ENCODE assay signal across 30 mouse cellular contexts in the genomic region with DNA sequence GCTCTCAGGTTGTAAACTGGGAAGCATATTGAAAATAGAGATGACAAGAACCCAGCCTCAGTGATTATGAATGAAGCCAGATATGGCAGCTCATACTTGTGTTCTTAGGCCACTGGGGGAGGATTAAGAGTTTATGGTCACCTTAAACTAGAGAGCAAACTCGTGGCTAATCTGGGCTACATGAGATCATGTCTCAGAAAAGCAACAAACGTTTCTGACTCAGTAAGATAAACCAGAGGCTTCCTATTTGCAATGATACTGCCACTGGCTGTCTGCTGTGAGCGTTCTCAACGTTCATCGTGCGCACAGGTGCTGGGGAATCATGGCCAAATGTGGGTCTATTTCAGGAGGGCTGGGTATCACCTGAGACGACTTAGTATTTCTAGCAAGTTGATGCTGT. TPM values are rescaled to one million over a fixed set of nuclear protein-coding genes. Genes with fewer than 3 reads are reported as not detected.
DNase-seq lines count a peak whose midpoint lies in the region; TF ChIP-seq lines count a peak whose summit lies in the region.
"Had no signal": no experiment of that assay in that cellular context is flagged by ENCODE, and none has a peak within 500 bp of the region (broad histone marks: within the 10 kb centered on the region; RNA-seq: fewer than 3 reads in every experiment).

No protein-coding gene starts in this region.

- no peaks in the 10 kb centered on the region for H3K27me3 ChIP-seq in cerebellum, adult 2 months (ENCODE audit: control insufficient read depth, insufficient read depth, low read length)
- H3K27me3 ChIP-seq: embryonic facial prominence, embryonic 13.5 days; forebrain, embryonic 12.5 days; hindbrain, embryonic 13.5 days had no signal

- no peak for TF ChIP-seq POLR2A in cerebellum, adult 2 months (IDR thresholded peaks at IDR 0.05; ENCODE audit: borderline replicate concordance, insufficient read depth, low read length)

- WGBS in cerebellum, adult 2 months = 83% methylated on average over 7 of the region's 7 CpGs

- intact Hi-C loops in gastrocnemius, adult 2 months (cut with DNase I) = no loop called here

- peak overlapping the region; percentile 38; the same call in 1 of the 2 replicates for H3K27ac ChIP-seq in gastrocnemius, adult 2 months
- H3K27ac ChIP-seq in cerebellum, adult 2 months (ENCODE audit: insufficient read depth, low read length) = no peak overlapping the region
- H3K27ac ChIP-seq: embryonic facial prominence, embryonic 10.5 days; embryonic facial prominence, embryonic 13.5 days; forebrain, embryonic 12.5 days; forebrain, embryonic 15.5 days; heart, embryonic 13.5 days; hindbrain, embryonic 10.5 days; hindbrain, embryonic 13.5 days; hindbrain, postnatal 0 days had no signal

- no peaks in the 10 kb centered on the region for H3K4me1 ChIP-seq in cerebellum, adult 2 months (ENCODE audit: control insufficient read depth, insufficient read depth, low read length)
- H3K4me1 ChIP-seq: embryonic facial prominence, embryonic 10.5 days; forebrain, embryonic 12.5 days had no signal

- H3K4me3 ChIP-seq in gastrocnemius, adult 2 months = no peak overlapping the region
- no peak overlapping the region for H3K4me3 ChIP-seq in cerebellum, adult 2 months (replicated peaks; ENCODE audit: insufficient read depth, low read depth, low read length)
- H3K4me3 ChIP-seq: embryonic facial prominence, embryonic 10.5 days; embryonic facial prominence, embryonic 13.5 days; erythroblast, embryonic 14.5 days; forebrain, embryonic 12.5 days; forebrain, embryonic 15.5 days; heart, embryonic 13.5 days; hindbrain, embryonic 10.5 days; hindbrain, embryonic 13.5 days had no signal

- peak; percentile 46 for DNase-seq in gastrocnemius, adult 2 months
- DNase-seq in gastrocnemius, adult 18-20 months (ENCODE audit: low spot score) = no peak
- peak; percentile 35 for DNase-seq in 416B (ENCODE audit: low read depth)
- peak; percentile 9 for DNase-seq in brain, adult 2 months (ENCODE audit: low read depth, low spot score)
- peak; percentile 45 for DNase-seq in skeletal muscle tissue, adult 2 months (ENCODE audit: low read depth, low spot score)
- DNase-seq in cerebellum, adult 2 months = no peak
- no peak for DNase-seq in ovary, postnatal 14 days (ENCODE audit: low spot score)
- DNase-seq: adrenal gland, adult 8-10 months; adrenal gland, postnatal 36 days; B cell, adult 2 months; cerebellum, adult 11 months; cerebellum, adult 8-10 months; cerebellum, postnatal 10 days; cerebellum, postnatal 36 days; embryo, embryonic 11 days; gastrocnemius, postnatal 14 days; heart, postnatal 36 days had no signal

- TF ChIP-seq CTCF in gastrocnemius, adult 2 months (IDR thresholded peaks at IDR 0.05) = no peak
- TF ChIP-seq CTCF in cerebellum, adult 2 months (IDR thresholded peaks at IDR 0.05; ENCODE audit: borderline replicate concordance, insufficient read depth, low read depth, low read length) = no peak

RNA-seq across cellular contexts. Expression of a gene that starts 14.6 kb away (rescaled TPM):
- total RNA-seq in gastrocnemius, adult 2 months (2021) = not detected
- not detected for total RNA-seq in gastrocnemius, adult 18-20 months (2021)
- polyA plus RNA-seq in cerebellum, adult 2 months (2012; rRNA removed) = not detected in 2 replicates
- total RNA-seq: adrenal gland, adult 8-10 months; adrenal gland, postnatal 36 days; gastrocnemius, postnatal 14 days; gastrocnemius, postnatal 4 days; heart, adult 18-20 months; heart, postnatal 36 days had no signal
- polyA plus RNA-seq: cortical plate, adult 2 months; embryonic facial prominence, embryonic 10.5 days; erythroblast, embryonic 14.5 days; forebrain, embryonic 12.5 days; forebrain, embryonic 15.5 days; heart, embryonic 13.5 days; heart, embryonic 16.5 days; hindbrain, embryonic 10.5 days had no signal

RNA-seq across cellular contexts. Expression of a gene that starts 37.1 kb away (rescaled TPM):
- 1 to 10 TPM in 1 of 2 experiments, under 1 TPM in 1; 0.36 to 1.6 TPM for total RNA-seq in gastrocnemius, adult 2 months (2021)
- under 1 TPM; 0.43 to 0.64 TPM for total RNA-seq in gastrocnemius, adult 18-20 months (2021)
- polyA plus RNA-seq in cerebellum, adult 2 months (2012; rRNA removed) = 1.1 and 1.2 TPM in 2 replicates

Comparison
In these comparisons a context has a peak if more than half of its experiments do, and no peak if none do; other contexts are left out.
1. DNase-seq: peak in gastrocnemius, adult 2 months (single experiment), 416B (single experiment), brain, adult 2 months (single experiment) and skeletal muscle tissue, adult 2 months (single experiment); none in gastrocnemius, adult 18-20 months (single experiment), cerebellum, adult 2 months (0 of 2) and ovary, postnatal 14 days (single experiment).